Mouse (Mus musculus): ENCODE results near the gene Adamtsl4. TPM values are rescaled to one million over a fixed set of nuclear protein-coding genes. Genes with fewer than 3 reads are reported as not detected.

Adamtsl4 gene
- total RNA-seq (2021): 10 to 100 TPM; 13.3 to 13.4 TPM
- long read RNA-seq, experiment 1, partial matches to known transcripts: 9 of 12 reads
- long read RNA-seq, experiment 1, other reads (novel, unspliced or antisense): 3 of 12 reads
- long read RNA-seq, experiment 2, partial matches to known transcripts: 3 of 5 reads
- long read RNA-seq, experiment 2, other reads (novel, unspliced or antisense): 2 of 5 reads

GRCm38 (mm10) chr3:95687524-95688421 is at the start of gene Adamtsl4:
Gene Adamtsl4 (minus strand): TSS chr3:95687917.
- peak; percentile 89 for DNase-seq

DNA sequence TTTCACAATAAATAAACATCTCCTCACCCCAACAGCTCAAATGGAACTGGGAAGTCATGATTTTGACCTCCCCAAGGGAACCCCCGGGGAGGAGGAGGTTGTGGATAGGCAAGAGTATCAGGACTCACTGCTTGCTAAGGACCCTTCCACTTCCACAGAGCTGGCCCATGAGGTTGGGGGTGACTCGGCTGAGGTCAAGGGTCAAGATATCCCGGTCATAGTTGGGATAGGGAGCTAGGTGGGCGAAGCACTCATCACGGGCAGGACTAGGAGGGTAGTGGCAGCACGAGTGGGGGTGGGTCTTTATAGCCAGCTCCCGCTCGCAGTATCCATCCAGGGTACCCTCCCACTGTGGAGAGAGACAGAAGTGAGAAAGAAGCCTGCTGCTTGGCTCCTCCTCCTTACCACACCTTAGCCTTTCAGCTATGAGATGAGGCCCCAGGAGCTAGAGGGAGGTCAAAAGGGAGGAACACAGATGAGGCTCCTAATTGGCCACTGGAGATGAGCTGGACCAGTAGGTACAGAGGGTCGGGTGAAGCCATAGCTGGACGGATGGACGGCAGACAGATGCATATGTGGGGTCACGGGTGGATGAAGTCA is 47.5 kb upstream of the Adamtsl4 start:
- no peak for DNase-seq

- peak; percentile 57 for DNase-seq
These were observed 46.5 kb upstream of the Adamtsl4 start for GRCm38 (mm10) chr3:95734092-95734702.

GRCm38 (mm10) chr3:95732744-95733521 is 45.2 kb upstream of the Adamtsl4 start:
- peak; percentile 73 for DNase-seq

DNA sequence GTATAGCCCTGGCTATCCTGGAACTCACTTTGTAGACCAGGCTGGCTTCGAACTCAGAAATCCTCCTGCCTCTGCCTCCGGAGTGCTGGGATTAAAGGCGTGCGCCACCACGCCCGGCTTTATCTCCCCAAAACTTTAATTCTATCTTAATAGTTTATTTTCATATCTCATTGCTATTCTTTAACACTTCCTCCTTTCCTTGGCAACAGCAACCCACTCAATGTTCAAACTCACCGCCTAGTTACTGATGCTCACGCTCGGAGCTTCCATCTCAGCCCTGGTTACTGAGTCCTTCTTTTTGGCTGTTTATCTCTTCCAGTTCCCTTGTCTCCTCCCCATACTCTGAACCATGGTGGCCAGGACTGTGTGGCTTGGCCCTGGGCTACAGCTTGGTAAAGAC is 44.6 kb upstream of the Adamtsl4 start:
- DNase-seq: no peak

DNA sequence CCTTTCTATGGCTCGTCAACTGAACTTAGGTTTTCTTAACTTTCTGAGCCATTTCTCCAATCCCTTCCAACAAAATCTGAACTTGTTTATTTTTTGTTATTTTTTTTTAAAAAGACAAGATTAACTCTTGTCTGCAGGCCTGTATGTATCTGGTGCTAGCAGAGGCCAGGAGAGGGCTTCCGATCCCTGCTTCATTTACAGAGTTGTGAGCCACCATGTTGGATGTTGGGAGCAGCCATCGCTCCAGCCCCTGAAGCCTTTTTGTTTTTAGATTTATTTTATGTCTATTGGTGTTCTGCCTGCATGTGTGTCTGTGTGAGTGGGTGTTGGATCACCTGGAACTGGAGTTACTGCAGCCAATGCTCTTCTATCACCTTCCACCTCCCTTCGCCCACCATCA is 44.1 kb upstream of the Adamtsl4 start:
- DNase-seq: no peak

DNA sequence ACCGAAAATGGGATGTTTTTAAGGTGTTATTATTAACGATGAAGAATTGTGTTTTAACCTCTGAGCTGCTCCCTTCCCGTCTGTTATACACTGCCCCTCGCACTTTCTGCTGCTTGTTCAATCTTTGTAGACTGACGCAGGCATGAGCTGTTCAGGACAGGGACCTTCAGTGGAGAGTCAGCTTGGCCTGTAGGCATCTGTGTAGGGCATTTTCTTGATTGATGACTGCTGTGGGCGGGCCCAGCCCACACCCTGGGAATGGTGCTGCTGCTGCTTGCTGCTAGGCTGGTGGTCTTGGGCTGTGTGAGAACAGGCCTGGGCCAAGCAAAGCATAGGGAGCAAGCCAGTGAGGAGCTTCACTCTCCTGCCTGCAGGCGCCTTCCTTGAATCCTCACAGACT is 42.7 kb upstream of the Adamtsl4 start:
- no peak for DNase-seq

DNA sequence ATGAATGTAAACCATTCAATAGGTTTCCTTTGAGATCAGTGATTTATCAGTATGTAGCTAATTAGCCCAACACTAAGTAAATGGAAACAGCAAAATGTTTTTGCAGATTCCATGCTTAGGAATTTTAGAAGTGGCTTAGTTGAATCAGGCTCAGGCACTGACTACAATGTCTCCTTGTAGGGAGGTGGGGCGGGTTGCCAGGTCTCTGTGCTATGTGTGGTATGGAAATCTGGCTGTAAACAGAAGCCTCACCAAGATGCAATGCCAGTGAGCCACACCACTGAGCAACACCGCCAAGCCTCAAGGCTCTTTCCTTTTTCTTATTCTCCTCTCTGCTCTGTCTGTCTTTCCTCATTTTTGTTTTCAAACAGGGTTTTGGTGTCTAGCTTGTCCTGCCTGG is 41.2 kb upstream of the Adamtsl4 start:
- no peak for DNase-seq

- DNase-seq: no peak
These were observed 39.1 kb upstream of the Adamtsl4 start for GRCm38 (mm10) chr3:95726696-95727358.

- no peak for DNase-seq
These were observed 38.1 kb upstream of the Adamtsl4 start for GRCm38 (mm10) chr3:95725863-95726262.

GRCm38 (mm10) chr3:95722386-95722785 is 34.7 kb upstream of the Adamtsl4 start:
- no peak for DNase-seq

- no peak for DNase-seq
These were observed 30.4 kb upstream of the Adamtsl4 start for GRCm38 (mm10) chr3:95718153-95718552.

DNA sequence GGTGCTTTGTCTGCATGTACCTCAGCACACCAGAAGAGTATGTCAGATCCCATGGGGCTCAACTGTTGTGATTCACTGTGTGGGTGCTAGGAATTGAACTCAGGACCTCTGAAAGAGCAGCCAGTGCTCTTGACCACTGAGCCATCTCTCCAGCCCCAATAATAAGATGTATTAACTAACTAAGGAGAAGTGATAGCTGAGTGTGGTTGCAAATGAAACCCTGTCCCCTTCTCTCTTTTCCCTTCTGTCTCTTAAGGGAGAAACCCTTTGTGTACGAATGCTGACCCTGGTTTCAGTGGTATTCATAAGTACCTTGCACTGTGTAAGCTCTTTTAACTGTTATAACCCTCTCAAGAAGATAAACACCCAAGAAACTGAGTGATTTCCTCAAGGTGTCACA is 28.4 kb upstream of the Adamtsl4 start:
- DNase-seq: no peak

- no peak for DNase-seq
These were observed 22.2 kb upstream of the Adamtsl4 start for GRCm38 (mm10) chr3:95709967-95710366.

GRCm38 (mm10) chr3:95709044-95709443 is 21.3 kb upstream of the Adamtsl4 start:
- DNase-seq: no peak

- DNase-seq: no peak
These were observed 19.8 kb upstream of the Adamtsl4 start for GRCm38 (mm10) chr3:95707497-95707896.

- no peak for DNase-seq
These were observed 18.6 kb upstream of the Adamtsl4 start for GRCm38 (mm10) chr3:95706273-95706672.

- DNase-seq: no peak
These were observed 16.9 kb upstream of the Adamtsl4 start for GRCm38 (mm10) chr3:95704612-95705011.

DNA sequence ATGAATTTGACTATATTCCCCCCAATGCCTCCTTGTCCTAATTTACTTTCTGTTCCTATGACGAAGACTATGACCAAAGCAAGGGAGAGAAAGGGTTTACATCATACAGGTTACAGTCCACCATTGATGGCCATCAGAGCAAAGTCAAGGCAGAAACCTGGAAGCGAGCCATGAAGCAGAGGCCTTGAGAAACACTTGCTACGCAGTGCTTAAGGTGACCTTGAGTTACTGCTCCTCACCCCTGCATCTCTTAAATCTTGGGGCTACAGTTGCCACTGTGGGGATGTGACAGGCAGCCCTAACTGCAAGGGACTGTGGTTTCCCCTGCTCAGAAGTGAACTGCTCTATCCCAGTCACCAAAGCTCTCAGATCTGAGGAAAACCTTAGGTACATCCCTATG is 15.6 kb upstream of the Adamtsl4 start:
- DNase-seq: no peak

GRCm38 (mm10) chr3:95701877-95702540 is 14.3 kb upstream of the Adamtsl4 start:
- peak; percentile 87 for DNase-seq

GRCm38 (mm10) chr3:95701085-95701484 is 13.4 kb upstream of the Adamtsl4 start:
- DNase-seq: no peak

Measured in adrenal gland, postnatal 10 days (tissue).